12 mouse cellular contexts compared by ENCODE assay signal in the genomic region with DNA sequence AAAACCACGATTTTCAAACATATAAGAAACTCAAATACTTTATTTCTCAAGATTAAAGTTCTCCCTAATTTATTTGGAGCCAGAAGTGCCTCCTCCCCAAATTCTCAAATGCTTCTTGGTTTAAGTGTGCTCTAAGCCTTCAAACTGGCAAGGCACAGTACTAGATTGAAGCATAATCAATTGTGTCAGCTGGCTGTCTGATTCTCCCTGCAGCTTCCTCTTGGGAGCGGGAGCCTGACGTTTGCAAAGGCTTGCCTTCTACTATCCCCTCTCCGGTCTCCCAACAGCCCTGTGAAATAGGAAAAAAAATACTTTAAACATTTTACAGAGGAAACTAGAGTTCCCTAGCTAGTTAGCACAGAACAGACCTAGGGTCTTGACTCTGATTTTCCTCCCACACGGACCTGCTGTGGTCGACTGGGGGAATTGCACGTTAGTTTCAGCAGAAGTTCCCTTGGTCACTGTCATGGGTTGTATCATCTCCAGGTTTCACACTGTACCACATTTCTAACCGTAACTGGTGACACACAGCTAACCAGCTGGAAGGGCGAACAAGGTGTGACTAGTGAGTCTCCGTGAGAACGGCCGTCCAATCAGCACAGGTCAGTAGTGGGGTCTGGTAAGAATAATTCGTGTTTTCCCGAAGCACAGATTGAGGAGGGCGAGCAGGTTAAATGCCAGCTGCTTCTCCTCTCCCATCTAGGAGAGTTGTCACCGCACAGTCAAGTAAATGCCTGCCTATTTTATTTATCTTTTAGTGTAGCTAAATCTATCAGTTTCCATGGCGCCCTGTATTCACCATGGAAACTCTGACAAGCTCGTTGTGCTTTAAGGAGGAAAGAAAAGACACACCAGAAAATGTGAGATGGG. TPM values are rescaled to one million over a fixed set of nuclear protein-coding genes. Genes with fewer than 3 reads are reported as not detected.
DNase-seq lines count a peak whose midpoint lies in the region; ATAC-seq lines count a peak whose summit lies in the region.
"Had no signal": no experiment of that assay in that cellular context is flagged by ENCODE, and none has a peak within 500 bp of the region (broad histone marks: within the 10 kb centered on the region; RNA-seq: fewer than 3 reads in every experiment).

No protein-coding gene starts in this region.

- DNase-seq in kidney, adult 18-20 months, result no peak
- peak; percentile 36 to 46 for DNase-seq in layer of hippocampus, adult 8-10 months (ENCODE audit: low spot score in 2 of 2)
- DNase-seq in heart, postnatal 25 days (ENCODE audit: low spot score), result no peak
- DNase-seq in heart, embryonic 10.5 days (ENCODE audit: low spot score), result no peak
- DNase-seq in cerebellum, postnatal 14 days, result no peak
- DNase-seq: gastrocnemius, postnatal 10 days; heart, postnatal 10 days had no signal

- no peaks in the 10 kb centered on the region for H3K4me1 ChIP-seq in kidney, embryonic 16.5 days (ENCODE audit: insufficient read depth, low read length)
- H3K4me1 ChIP-seq in heart, embryonic 10.5 days, result no peaks in the 10 kb centered on the region
- H3K4me1 ChIP-seq: liver, embryonic 15.5 days had no signal

- H3K9ac ChIP-seq in kidney, embryonic 16.5 days (replicated peaks; ENCODE audit: low read length), result no peak overlapping the region
- H3K9ac ChIP-seq: liver, embryonic 15.5 days had no signal

- H3K9me3 ChIP-seq in kidney, embryonic 16.5 days (ENCODE audit: low read length), result no peaks in the 10 kb centered on the region
- H3K9me3 ChIP-seq in heart, embryonic 10.5 days, result no peaks in the 10 kb centered on the region
- H3K9me3 ChIP-seq: liver, embryonic 15.5 days had no signal

- no peak overlapping the region for H3K27ac ChIP-seq in kidney, embryonic 16.5 days (ENCODE audit: low read length)
- no peak overlapping the region for H3K27ac ChIP-seq in heart, embryonic 10.5 days
- H3K27ac ChIP-seq: liver, embryonic 15.5 days had no signal

- no peak overlapping the region for H3K4me3 ChIP-seq in kidney, embryonic 16.5 days (ENCODE audit: low read length)
- no peak overlapping the region for H3K4me3 ChIP-seq in heart, embryonic 10.5 days
- H3K4me3 ChIP-seq: liver, embryonic 15.5 days had no signal

- no peak overlapping the region for H3K4me2 ChIP-seq in kidney, embryonic 16.5 days (replicated peaks; ENCODE audit: low read depth, low read length)
- H3K4me2 ChIP-seq: liver, embryonic 15.5 days had no signal

- no peaks in the 10 kb centered on the region for H3K27me3 ChIP-seq in kidney, embryonic 16.5 days (ENCODE audit: insufficient read depth, low read length)
- H3K27me3 ChIP-seq in heart, embryonic 10.5 days (ENCODE audit: insufficient read depth, poor library complexity, severe bottlenecking), result no peaks in the 10 kb centered on the region
- H3K27me3 ChIP-seq: liver, embryonic 15.5 days had no signal

- 0 out of 2 replicates have a peak, but pooled peaks have one; percentile 35 for ATAC-seq in kidney, embryonic 16.5 days (ENCODE audit: low FRiP score, low TSS enrichment)
- peak; percentile 48 for ATAC-seq in common myeloid progenitor, adult 5-6 weeks (replicated peaks; ENCODE audit: low read depth, poor library complexity, severe bottlenecking)
- peak; percentile 28 for ATAC-seq in monocyte, adult 5-6 weeks (replicated peaks; ENCODE audit: insufficient number of reproducible peaks, low FRiP score, low TSS enrichment, poor library complexity, severe bottlenecking)
- ATAC-seq: Patski had no signal

- WGBS in kidney, embryonic 16.5 days, result 37% methylated on average over 18 of the region's 18 CpGs
- 69% methylated on average over 18 of the region's 18 CpGs for WGBS in heart, embryonic 10.5 days

- intact Hi-C loops in heart, postnatal 25 days (cut with DNase I), result loop anchor here (10.0 kb wide), 1 partner anchor 205 kb away; the partner anchor contains the start of gene Zfand5

- H3K36me3 ChIP-seq in kidney, embryonic 16.5 days (ENCODE audit: insufficient read depth, low read length), result no peaks in the 10 kb centered on the region
- no peaks in the 10 kb centered on the region for H3K36me3 ChIP-seq in heart, embryonic 10.5 days
- H3K36me3 ChIP-seq: liver, embryonic 15.5 days had no signal

RNA-seq across cellular contexts. Expression of gene Gda, which starts 6.2 kb away (rescaled TPM):
- polyA plus RNA-seq in kidney, embryonic 16.5 days (2015; fragmentation: Nextera tagmentation; extraction: Ambion mirVana), result 0.06 and 0.19 TPM in 2 replicates
- total RNA-seq in common myeloid progenitor, adult 5-6 weeks (2017), result 6.5 and 9.6 TPM in 2 replicates
- 100 to 1,000 TPM; 111 to 134 (median 124) TPM for total RNA-seq in layer of hippocampus, adult 8-10 months (2022)
- 131 to 211 TPM (median 188 TPM) in 3 replicates for total RNA-seq in monocyte, adult 5-6 weeks (2017)
- total RNA-seq in heart, postnatal 25 days (2021), result 10 to 100 TPM; 15.0 to 20.3 TPM
- 0.16 TPM in 1 of 2 replicates, not detected in the other for polyA plus RNA-seq in heart, embryonic 10.5 days (2016; fragmentation: Nextera tagmentation; extraction: Ambion mirVana)

Comparison
In these comparisons a context has a peak if more than half of its experiments do, and no peak if none do; other contexts are left out.
1. DNase-seq: peak in layer of hippocampus, adult 8-10 months (2 of 2); none in kidney, adult 18-20 months (single experiment), heart, postnatal 25 days (single experiment), heart, embryonic 10.5 days (single experiment) and cerebellum, postnatal 14 days (0 of 2).
2. Peak in every context shown above with its lines, with median percentiles within 50 percentile points of each other: ATAC-seq.